Mouse (Mus musculus): Measurements from ENCODE around the gene Cuedc1. TPM values are rescaled to one million over a fixed set of nuclear protein-coding genes. Genes with fewer than 3 reads are reported as not detected.

Gene Cuedc1
- polyA plus RNA-seq, 1 experiment from 2014 or later: 37.8 TPM

DNA sequence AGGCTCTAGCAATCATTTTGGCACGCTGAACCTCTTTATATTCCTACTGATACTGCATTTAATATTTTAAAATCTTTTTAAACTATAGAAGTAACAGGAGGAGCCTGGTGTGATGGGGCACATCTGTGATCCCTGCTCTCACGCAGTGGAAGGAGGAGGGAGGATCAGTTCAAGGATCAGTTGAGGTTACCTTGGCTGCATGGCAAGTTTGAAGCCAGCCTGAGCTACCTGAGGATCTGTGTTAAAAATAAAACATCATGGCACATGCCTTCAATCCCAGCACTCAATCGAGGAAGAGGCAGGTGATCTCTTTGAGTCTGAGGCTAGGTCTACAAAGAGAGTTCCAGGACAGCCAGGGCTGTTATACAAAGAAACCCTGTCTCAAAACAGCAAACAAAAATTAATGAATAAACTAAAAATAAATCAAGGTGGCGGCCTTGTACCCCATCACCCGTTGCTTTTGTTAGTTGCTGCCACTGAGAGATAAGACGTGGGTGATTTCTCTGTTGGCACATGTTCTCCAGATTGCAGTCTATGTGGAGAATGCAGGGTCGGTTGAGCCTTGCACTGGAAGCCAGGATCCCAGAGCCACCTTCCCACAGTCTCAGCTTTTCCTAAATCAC lies 50.3 kb downstream of the Cuedc1 start:
- ATAC-seq (ENCODE audit: low FRiP score): no peak
- Histone ChIP-seq H3K4me2 (replicated peaks) (no peak overlapping the region), H3K27ac (peak overlapping the region; percentile 69), H3K9me3 (ENCODE audit: control insufficient read depth, low read length) (no peaks in the 10 kb centered on the region), H3K4me3 (replicated peaks; ENCODE audit: low read length) (no peak overlapping the region), H3K9ac (no peak overlapping the region), H3K27me3 (ENCODE audit: control insufficient read depth, insufficient read depth, low read length) (no peaks in the 10 kb centered on the region), H3K36me3 (replicated peaks; ENCODE audit: control insufficient read depth, insufficient read depth) (no peaks in the 10 kb centered on the region), H3K4me1 (replicated peaks; ENCODE audit: control insufficient read depth, insufficient read depth, low read length) (peaks cover 38% of the 10 kb centered on the region)
- WGBS: 53% methylated on average over 7 of the region's 7 CpGs
- DNase-seq (ENCODE audit: low spot score): no peak

- H3K4me2 ChIP-seq (replicated peaks): no peak overlapping the region
- DNase-seq (ENCODE audit: low spot score) (peak; percentile 60), ATAC-seq (ENCODE audit: low FRiP score) (peak; percentile 68; the same call in 1 of the 2 replicates)
- no peaks in the 10 kb centered on the region for H3K9me3 ChIP-seq (ENCODE audit: control insufficient read depth, low read length)
- H3K36me3 ChIP-seq (replicated peaks; ENCODE audit: control insufficient read depth, insufficient read depth): no peaks in the 10 kb centered on the region
- no peaks in the 10 kb centered on the region for H3K27me3 ChIP-seq (ENCODE audit: control insufficient read depth, insufficient read depth, low read length)
- no peak overlapping the region for H3K4me3 ChIP-seq (replicated peaks; ENCODE audit: low read length)
- H3K4me1 ChIP-seq (replicated peaks; ENCODE audit: control insufficient read depth, insufficient read depth, low read length): peaks cover 41% of the 10 kb centered on the region
- WGBS: 11% methylated on average over 11 of the region's 11 CpGs
- peak overlapping the region; percentile 69 for H3K27ac ChIP-seq
- no peak overlapping the region for H3K9ac ChIP-seq
Observed at GRCm38 (mm10) chr11:88148638-88149279, 50.9 kb downstream of the Cuedc1 start.

DNA sequence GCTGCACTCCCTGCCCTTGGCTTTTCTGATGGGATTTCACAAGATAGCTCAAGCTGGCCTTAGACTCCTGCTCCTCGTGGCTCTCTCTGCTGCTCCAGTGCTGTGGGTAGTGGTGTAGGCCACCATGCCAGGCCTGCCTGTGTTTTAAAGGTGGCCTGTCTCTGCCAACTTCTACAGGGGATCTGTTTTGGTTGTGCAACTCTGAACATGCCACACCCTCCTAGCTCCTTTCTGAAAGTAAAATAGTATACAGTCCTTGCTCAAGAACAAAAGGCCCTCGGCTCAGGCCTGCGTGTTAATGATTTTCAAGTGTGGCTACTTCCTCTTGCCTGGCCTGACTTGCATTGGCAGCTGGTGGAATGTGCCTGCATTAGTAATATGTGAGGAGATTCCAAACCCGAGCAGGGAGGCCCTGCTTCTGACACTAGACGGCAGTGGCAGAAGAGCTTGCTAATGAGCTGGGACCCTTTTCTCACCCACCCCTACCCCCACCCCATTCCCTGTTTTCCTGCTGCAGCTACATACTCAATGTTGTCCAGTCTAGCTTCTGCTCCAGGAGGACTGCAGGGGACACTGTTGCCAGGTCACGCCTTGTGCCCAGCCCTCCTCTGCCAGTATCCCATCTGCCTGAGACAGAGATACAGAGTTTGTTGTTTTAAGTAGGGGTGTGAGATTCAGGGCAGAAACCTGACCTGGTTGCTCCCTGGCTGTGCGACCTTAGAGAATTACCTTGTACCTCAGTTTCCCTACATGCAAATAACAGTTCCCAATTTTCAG lies 53.7 kb downstream of the Cuedc1 start:
- ATAC-seq (ENCODE audit: low FRiP score): no peak
- DNase-seq (ENCODE audit: low spot score): no peak
- 33% methylated on average over 7 of the region's 7 CpGs for WGBS
- Histone ChIP-seq H3K27ac (peak overlapping the region; percentile 55), H3K9me3 (ENCODE audit: control insufficient read depth, low read length) (no peaks in the 10 kb centered on the region), H3K9ac (no peak overlapping the region), H3K4me2 (replicated peaks) (no peak overlapping the region), H3K36me3 (replicated peaks; ENCODE audit: control insufficient read depth, insufficient read depth) (no peaks in the 10 kb centered on the region), H3K4me1 (replicated peaks; ENCODE audit: control insufficient read depth, insufficient read depth, low read length) (peaks cover 48% of the 10 kb centered on the region), H3K27me3 (ENCODE audit: control insufficient read depth, insufficient read depth, low read length) (no peaks in the 10 kb centered on the region), H3K4me3 (replicated peaks; ENCODE audit: low read length) (no peak overlapping the region)

GRCm38 (mm10) chr11:88153880-88154279 lies 56.0 kb downstream of the Cuedc1 start:
- WGBS: 81% methylated on average over 5 of the region's 5 CpGs
- H3K4me2 ChIP-seq (replicated peaks): no peak overlapping the region
- H3K27ac ChIP-seq: peak overlapping the region; percentile 12; the same call in 1 of the 2 replicates
- no peaks in the 10 kb centered on the region for H3K36me3 ChIP-seq (replicated peaks; ENCODE audit: control insufficient read depth, insufficient read depth)
- no peaks in the 10 kb centered on the region for H3K9me3 ChIP-seq (ENCODE audit: control insufficient read depth, low read length)
- H3K27me3 ChIP-seq (ENCODE audit: control insufficient read depth, insufficient read depth, low read length): no peaks in the 10 kb centered on the region
- H3K4me1 ChIP-seq (replicated peaks; ENCODE audit: control insufficient read depth, insufficient read depth, low read length): peaks cover 40% of the 10 kb centered on the region
- ATAC-seq (ENCODE audit: low FRiP score): no peak
- no peak overlapping the region for H3K9ac ChIP-seq
- H3K4me3 ChIP-seq (replicated peaks; ENCODE audit: low read length): no peak overlapping the region
- DNase-seq (ENCODE audit: low spot score): no peak

DNA sequence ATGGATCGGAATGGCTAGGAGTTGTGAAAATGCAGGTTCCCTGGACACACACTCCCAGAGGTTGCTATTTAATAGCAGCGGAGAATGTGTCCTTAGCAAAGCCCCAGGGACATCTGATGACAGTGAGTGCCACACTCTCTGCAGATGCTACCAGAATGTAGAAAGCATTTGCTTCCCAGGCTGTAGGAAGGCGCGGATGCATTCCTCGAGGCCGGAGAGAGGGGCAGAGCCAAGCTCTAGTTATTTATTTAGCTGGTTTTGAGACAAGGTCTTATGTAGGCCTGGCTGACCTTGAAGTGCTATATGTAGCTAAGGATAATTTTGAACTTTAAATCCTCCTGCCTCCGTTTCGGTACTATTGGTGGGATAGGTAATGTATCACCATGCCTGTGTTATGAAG lies 56.6 kb downstream of the Cuedc1 start:
- Histone ChIP-seq H3K9ac (no peak overlapping the region), H3K36me3 (replicated peaks; ENCODE audit: control insufficient read depth, insufficient read depth) (no peaks in the 10 kb centered on the region), H3K27me3 (ENCODE audit: control insufficient read depth, insufficient read depth, low read length) (no peaks in the 10 kb centered on the region), H3K4me3 (replicated peaks; ENCODE audit: low read length) (no peak overlapping the region), H3K4me1 (replicated peaks; ENCODE audit: control insufficient read depth, insufficient read depth, low read length) (peaks cover 43% of the 10 kb centered on the region), H3K4me2 (replicated peaks) (no peak overlapping the region), H3K9me3 (ENCODE audit: control insufficient read depth, low read length) (no peaks in the 10 kb centered on the region), H3K27ac (peak overlapping the region; percentile 12)
- no peak for ATAC-seq (ENCODE audit: low FRiP score)
- 56% methylated on average over 8 of the region's 8 CpGs for WGBS
- DNase-seq (ENCODE audit: low spot score): no peak

DNA sequence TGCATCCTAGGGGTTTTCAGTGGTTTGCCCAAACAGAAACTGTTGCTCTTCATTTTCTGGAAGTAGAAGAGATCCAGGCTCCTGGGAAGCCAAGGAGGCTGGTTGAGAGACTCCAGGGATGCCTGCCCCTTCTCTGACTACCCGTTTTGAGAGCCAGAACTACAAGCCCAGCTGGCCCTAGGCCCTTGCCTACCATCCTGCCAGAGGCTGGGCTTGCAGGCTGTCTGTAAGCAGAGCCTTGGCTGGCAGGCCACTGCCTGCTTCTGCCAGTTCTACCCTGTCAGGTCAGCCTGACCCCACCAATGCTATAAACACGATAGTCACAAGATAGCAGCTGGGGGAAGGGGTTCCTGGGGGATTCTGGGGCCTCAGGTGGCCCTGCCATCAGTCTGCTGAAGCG lies 57.6 kb downstream of the Cuedc1 start:
- Histone ChIP-seq H3K27ac (peak overlapping the region; percentile 48; the same call in 1 of the 2 replicates), H3K27me3 (ENCODE audit: control insufficient read depth, insufficient read depth, low read length) (no peaks in the 10 kb centered on the region), H3K36me3 (replicated peaks; ENCODE audit: control insufficient read depth, insufficient read depth) (no peaks in the 10 kb centered on the region), H3K4me2 (replicated peaks) (no peak overlapping the region), H3K4me3 (replicated peaks; ENCODE audit: low read length) (no peak overlapping the region), H3K9me3 (ENCODE audit: control insufficient read depth, low read length) (no peaks in the 10 kb centered on the region), H3K4me1 (replicated peaks; ENCODE audit: control insufficient read depth, insufficient read depth, low read length) (peaks cover 49% of the 10 kb centered on the region), H3K9ac (no peak overlapping the region)
- ATAC-seq (ENCODE audit: low FRiP score) (no peak), DNase-seq (ENCODE audit: low spot score) (no peak)
- 47% methylated on average over 3 of the region's 3 CpGs for WGBS

- Histone ChIP-seq H3K4me2 (replicated peaks) (no peak overlapping the region), H3K27ac (peak overlapping the region; percentile 48; the same call in 1 of the 2 replicates), H3K27me3 (ENCODE audit: control insufficient read depth, insufficient read depth, low read length) (no peaks in the 10 kb centered on the region), H3K4me3 (replicated peaks; ENCODE audit: low read length) (no peak overlapping the region), H3K9ac (0 out of 2 replicates have a peak overlapping the region, but pooled peaks have one; percentile 1), H3K9me3 (ENCODE audit: control insufficient read depth, low read length) (no peaks in the 10 kb centered on the region), H3K4me1 (replicated peaks; ENCODE audit: control insufficient read depth, insufficient read depth, low read length) (peaks cover 55% of the 10 kb centered on the region), H3K36me3 (replicated peaks; ENCODE audit: control insufficient read depth, insufficient read depth) (no peaks in the 10 kb centered on the region)
- DNase-seq (ENCODE audit: low spot score) (no peak), ATAC-seq (ENCODE audit: low FRiP score) (no peak)
- 64% methylated on average over 8 of the region's 8 CpGs for WGBS
Observed at GRCm38 (mm10) chr11:88155998-88156397, 58.1 kb downstream of the Cuedc1 start.

GRCm38 (mm10) chr11:88156403-88156802 lies 58.5 kb downstream of the Cuedc1 start:
- no peaks in the 10 kb centered on the region for H3K27me3 ChIP-seq (ENCODE audit: control insufficient read depth, insufficient read depth, low read length)
- ATAC-seq (ENCODE audit: low FRiP score) (no peak), DNase-seq (ENCODE audit: low spot score) (no peak)
- H3K36me3 ChIP-seq (replicated peaks; ENCODE audit: control insufficient read depth, insufficient read depth): no peaks in the 10 kb centered on the region
- H3K27ac ChIP-seq: peak overlapping the region; percentile 26; the same call in 1 of the 2 replicates
- WGBS: 48% methylated on average over 2 of the region's 2 CpGs
- peaks cover 54% of the 10 kb centered on the region for H3K4me1 ChIP-seq (replicated peaks; ENCODE audit: control insufficient read depth, insufficient read depth, low read length)
- H3K9me3 ChIP-seq (ENCODE audit: control insufficient read depth, low read length): no peaks in the 10 kb centered on the region
- H3K9ac ChIP-seq: 0 out of 2 replicates have a peak overlapping the region, but pooled peaks have one; percentile 1
- no peak overlapping the region for H3K4me3 ChIP-seq (replicated peaks; ENCODE audit: low read length)
- H3K4me2 ChIP-seq (replicated peaks): no peak overlapping the region

GRCm38 (mm10) chr11:88158842-88159246 lies 61.0 kb downstream of the Cuedc1 start:
- DNase-seq (ENCODE audit: low spot score) (no peak), ATAC-seq (ENCODE audit: low FRiP score) (no peak)
- no peaks in the 10 kb centered on the region for H3K27me3 ChIP-seq (ENCODE audit: control insufficient read depth, insufficient read depth, low read length)
- no peaks in the 10 kb centered on the region for H3K36me3 ChIP-seq (replicated peaks; ENCODE audit: control insufficient read depth, insufficient read depth)
- H3K4me2 ChIP-seq (replicated peaks): no peak overlapping the region
- H3K27ac ChIP-seq: peak overlapping the region; percentile 26; the same call in 1 of the 2 replicates
- H3K9me3 ChIP-seq (ENCODE audit: control insufficient read depth, low read length): no peaks in the 10 kb centered on the region
- WGBS: 73% methylated on average over 5 of the region's 5 CpGs
- H3K9ac ChIP-seq: no peak overlapping the region
- peaks cover 48% of the 10 kb centered on the region for H3K4me1 ChIP-seq (replicated peaks; ENCODE audit: control insufficient read depth, insufficient read depth, low read length)
- no peak overlapping the region for H3K4me3 ChIP-seq (replicated peaks; ENCODE audit: low read length)

Measured in hindbrain, embryonic 14.5 days (tissue).